Mouse (Mus musculus) right cerebral cortex, postnatal 36 days (tissue): ENCODE measurements at regions not wholly inside any gene's neighbourhood (a gene's known extent, or its start where the extent isn't known, plus 50 kb on each side); places are given as distances from the start of the nearest gene placed in this dataset.

Experiments
- DNase-seq, 2 experiments: peaks; one replicate each; pipeline ENCODE4 v3.0.0; 2022; ENCODE audit warnings: low spot score in 2 of 2, mixed read lengths in 1 of 2

DNA sequence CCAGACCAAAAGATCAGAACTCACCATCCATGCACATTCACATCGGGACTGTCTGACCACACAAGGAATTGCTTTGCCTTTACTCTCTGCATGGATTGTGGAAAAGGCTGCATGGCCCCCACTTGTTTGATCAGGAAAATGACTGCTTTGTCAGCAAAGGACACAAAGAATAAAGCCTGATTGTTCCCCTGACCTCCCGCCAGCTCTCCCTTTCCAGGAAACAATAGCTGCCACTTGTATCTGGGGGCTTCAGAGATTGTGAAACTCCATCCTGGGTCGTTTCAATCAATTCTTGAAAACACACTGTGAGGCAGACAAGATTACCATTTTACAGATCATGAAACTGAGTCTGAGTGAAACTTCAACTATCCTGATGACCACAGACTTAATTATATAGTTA lies 70.7 kb downstream of the Zic3 start:
- DNase-seq: no peak

DNA sequence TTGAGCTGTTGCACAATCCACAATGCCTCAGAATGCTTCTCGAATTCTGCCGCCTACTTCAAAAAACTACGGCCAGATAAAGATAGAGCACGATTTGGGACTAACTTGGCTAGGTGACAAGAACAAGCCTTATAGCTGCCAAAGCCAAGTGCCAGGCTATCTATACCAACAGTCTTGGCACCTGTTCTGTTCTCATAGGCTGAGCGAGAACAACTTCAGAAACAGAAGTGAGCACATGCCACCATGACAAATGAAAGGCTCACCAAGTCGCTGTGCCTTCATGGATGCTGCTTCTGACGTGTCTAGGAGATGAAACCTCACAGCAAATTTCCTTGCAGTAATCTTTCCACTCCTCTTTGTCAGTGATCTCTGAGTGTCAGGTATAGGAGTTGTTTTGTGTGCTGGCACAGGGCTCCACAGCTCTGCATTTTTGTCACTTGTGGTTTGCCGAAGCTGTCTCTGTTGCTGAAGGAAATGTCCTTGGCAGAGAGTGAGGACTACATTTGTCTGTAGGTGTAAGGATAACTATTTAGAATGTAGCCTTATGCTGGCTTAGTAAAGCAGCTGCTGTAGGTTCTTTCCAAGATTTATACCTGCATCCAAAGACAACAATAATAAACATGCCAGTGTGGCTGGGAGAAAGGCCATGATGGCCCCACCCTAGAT lies 95.4 kb downstream of the Zic3 start:
- DNase-seq: peak; percentile 11 to 15

DNA sequence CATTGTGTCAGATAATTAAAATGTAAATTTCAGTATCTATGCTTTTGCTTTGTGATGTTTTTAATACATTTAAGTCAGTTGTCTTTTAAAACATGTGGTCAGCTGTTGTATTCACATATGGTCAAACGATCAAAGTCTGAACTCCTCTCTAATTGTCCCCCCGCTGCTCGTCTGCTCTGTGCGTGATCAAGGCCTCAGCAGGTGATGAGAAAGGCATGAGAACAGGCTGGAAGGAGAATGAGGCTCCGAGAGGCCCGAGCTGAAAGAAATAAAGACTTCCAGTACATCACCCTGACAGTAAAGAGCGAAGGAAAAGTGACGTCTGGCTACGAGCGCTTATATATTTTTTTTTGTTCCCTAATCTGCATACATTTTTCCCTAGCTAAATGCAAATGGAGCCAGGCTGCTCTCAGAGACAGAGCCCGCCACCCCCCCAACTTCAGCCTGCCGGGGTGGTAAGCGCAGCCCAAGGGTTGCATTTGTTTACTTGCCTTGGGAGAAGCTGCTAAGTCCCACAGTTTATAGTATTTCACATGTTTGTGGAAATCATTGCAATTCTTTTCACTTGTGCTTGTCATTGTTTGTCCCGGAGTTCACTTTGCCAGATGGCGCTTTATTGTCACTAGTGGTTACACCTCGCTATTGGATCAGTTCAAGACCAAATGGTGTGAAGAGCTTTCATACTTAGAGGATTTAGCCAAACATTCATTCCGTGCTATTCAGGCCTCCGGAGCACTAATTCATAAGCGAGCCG lies 133.0 kb downstream of the Zic3 start:
- DNase-seq: no peak

DNA sequence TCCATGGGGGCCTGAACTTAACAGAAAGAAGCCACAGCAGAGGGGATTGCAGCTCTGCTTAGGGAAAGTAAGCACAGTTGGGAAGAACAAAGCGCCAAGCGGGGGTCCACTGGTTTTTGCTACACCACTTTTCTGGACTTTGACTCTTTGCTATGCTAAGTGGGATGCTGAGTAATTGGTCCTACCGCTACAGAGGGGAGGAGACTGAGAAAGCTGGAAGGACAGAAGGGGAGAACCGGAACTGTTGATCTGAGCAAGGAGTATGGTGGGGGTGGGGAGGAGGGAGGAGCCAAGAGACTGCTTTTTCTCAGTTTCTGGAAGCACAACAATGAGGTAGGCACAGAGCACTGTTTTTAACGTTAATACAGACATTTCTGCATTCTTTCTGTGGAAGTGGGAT lies 134.9 kb downstream of the Zic3 start:
- no peak for DNase-seq

DNA sequence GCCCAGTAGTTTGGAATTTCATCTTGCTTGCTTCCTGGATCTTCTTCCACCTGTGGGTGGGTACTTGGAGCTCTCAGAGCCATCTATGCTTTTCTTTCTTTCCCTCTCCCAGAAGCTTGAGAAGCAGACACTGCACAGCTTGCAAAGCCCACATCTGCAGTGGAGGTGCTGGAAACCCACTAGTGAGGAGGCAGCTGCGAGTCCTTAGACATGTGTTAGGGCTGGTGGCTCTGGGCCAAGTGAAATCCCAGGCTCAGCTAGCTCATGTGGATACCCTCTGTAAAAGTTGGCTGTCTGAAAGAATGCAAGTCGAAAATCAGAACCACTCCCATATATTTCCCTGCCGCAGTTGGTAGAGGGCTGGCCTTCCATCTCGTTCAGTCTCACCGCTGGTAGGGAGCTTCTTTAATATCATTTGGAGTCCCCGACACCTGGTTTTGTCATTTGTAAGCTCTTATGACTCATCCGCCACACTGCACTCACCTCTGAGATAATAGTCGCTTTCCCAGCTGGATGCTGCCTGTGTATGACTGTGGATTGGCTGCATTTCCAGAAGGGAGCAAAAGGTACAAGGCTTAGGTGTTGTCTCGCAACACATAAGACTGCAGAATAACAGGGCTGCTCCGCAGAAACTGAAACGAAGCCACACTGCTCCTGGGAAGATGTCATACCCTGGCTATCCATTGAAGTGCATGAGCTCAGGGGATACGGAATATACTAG lies 143.8 kb downstream of the Zic3 start:
- DNase-seq: no peak

DNA sequence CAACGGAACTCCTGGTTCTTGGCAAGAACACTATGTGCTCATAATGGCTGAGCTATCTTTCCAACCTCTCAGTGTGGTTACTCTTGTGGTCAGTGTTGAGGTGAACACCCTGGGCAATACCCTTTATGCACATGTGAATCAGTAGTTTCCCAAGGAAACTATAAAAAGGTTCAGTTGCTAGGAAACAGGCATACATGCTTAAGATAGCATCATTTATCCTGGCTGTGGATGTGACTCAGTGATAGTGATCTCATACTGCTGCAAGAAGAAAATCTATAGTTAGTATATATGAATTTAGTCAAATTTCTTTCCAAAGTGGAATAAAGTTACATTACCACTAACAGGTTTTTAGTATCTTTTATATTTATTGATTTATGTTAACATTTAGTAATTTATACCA lies 151.8 kb downstream of the Zic3 start:
- DNase-seq: no peak
